Mouse (Mus musculus): ENCODE measurements around the gene 2410015M20Rik. TPM values are rescaled to one million over a fixed set of nuclear protein-coding genes. Genes with fewer than 3 reads are reported as not detected.

Gene 2410015M20Rik
- polyA plus RNA-seq, 1 experiment: 146 TPM

- TF ChIP-seq POLR2A (IDR thresholded peaks at IDR 0.05; ENCODE audit: low read depth, low read length): no peak
- Histone ChIP-seq H3K27ac (ENCODE audit: insufficient read depth, low read length) (no peak within 1 kb of the TSS), H3K4me1 (ENCODE audit: control insufficient read depth, insufficient read depth, low read length) (0 out of 2 replicates have a peak, but pooled peaks cover 8% of the 10 kb centered on the region), H3K4me3 (ENCODE audit: insufficient read depth, low read length) (peak within 1 kb of the TSS; percentile 50)
Observed at GRCm38 (mm10) chr17:56627530-56628277, 18.1 kb upstream of the 2410015M20Rik start, which contains the start of gene Catsperd. TSS of gene Catsperd (plus strand) at chr17:56628143.

GRCm38 (mm10) chr17:56626754-56627470 lies 17.3 kb upstream of the 2410015M20Rik start, which contains the start of gene Lonp1:
TSS of gene Lonp1 (minus strand) at chr17:56626887.
- TF ChIP-seq CTCF (IDR thresholded peaks at IDR 0.05; ENCODE audit: borderline replicate concordance, insufficient read depth, low read length) (no peak), POLR2A (IDR thresholded peaks at IDR 0.05; ENCODE audit: low read depth, low read length) (peak; percentile 88)
- 0 out of 2 replicates have a peak, but pooled peaks cover 8% of the 10 kb centered on the region for H3K4me1 ChIP-seq (ENCODE audit: control insufficient read depth, insufficient read depth, low read length)
- peak within 1 kb of the TSS; percentile 98 for H3K4me3 ChIP-seq (ENCODE audit: insufficient read depth, low read length)
- peak within 1 kb of the TSS; percentile 87 for H3K27ac ChIP-seq (ENCODE audit: insufficient read depth, low read length)

- TF ChIP-seq CTCF (IDR thresholded peaks at IDR 0.05; ENCODE audit: borderline replicate concordance, insufficient read depth, low read length): no peak
- TF ChIP-seq POLR2A (IDR thresholded peaks at IDR 0.05; ENCODE audit: low read depth, low read length): peak; percentile 31
- peak overlapping the region; percentile 87 for H3K27ac ChIP-seq (ENCODE audit: insufficient read depth, low read length)
- peak overlapping the region; percentile 98 for H3K4me3 ChIP-seq (ENCODE audit: insufficient read depth, low read length)
- H3K4me1 ChIP-seq (ENCODE audit: control insufficient read depth, insufficient read depth, low read length): 0 out of 2 replicates have a peak, but pooled peaks cover 8% of the 10 kb centered on the region
Observed at GRCm38 (mm10) chr17:56626260-56626659, 16.7 kb upstream of the 2410015M20Rik start.

- Histone ChIP-seq H3K27ac (ENCODE audit: insufficient read depth, low read length) (peak overlapping the region; percentile 87), H3K4me1 (ENCODE audit: control insufficient read depth, insufficient read depth, low read length) (0 out of 2 replicates have a peak, but pooled peaks cover 8% of the 10 kb centered on the region), H3K4me3 (ENCODE audit: insufficient read depth, low read length) (peak overlapping the region; percentile 98)
- TF ChIP-seq POLR2A (IDR thresholded peaks at IDR 0.05; ENCODE audit: low read depth, low read length) (peak; percentile 37; the same call in 1 of the 2 replicates), CTCF (IDR thresholded peaks at IDR 0.05; ENCODE audit: borderline replicate concordance, insufficient read depth, low read length) (no peak)
Observed at GRCm38 (mm10) chr17:56625495-56625894, 15.9 kb upstream of the 2410015M20Rik start.

GRCm38 (mm10) chr17:56617628-56618027 lies 8.1 kb upstream of the 2410015M20Rik start:
- H3K4me1 ChIP-seq (ENCODE audit: control insufficient read depth, insufficient read depth, low read length): no peaks in the 10 kb centered on the region
- H3K4me3 ChIP-seq (ENCODE audit: insufficient read depth, low read length): no peak overlapping the region
- H3K27ac ChIP-seq (ENCODE audit: insufficient read depth, low read length): no peak overlapping the region
- TF ChIP-seq POLR2A (IDR thresholded peaks at IDR 0.05; ENCODE audit: low read depth, low read length) (no peak), CTCF (IDR thresholded peaks at IDR 0.05; ENCODE audit: borderline replicate concordance, insufficient read depth, low read length) (no peak)

GRCm38 (mm10) chr17:56616725-56617124 lies 7.2 kb upstream of the 2410015M20Rik start:
- no peaks in the 10 kb centered on the region for H3K4me1 ChIP-seq (ENCODE audit: control insufficient read depth, insufficient read depth, low read length)
- TF ChIP-seq CTCF (IDR thresholded peaks at IDR 0.05; ENCODE audit: borderline replicate concordance, insufficient read depth, low read length) (no peak), POLR2A (IDR thresholded peaks at IDR 0.05; ENCODE audit: low read depth, low read length) (no peak)
- H3K4me3 ChIP-seq (ENCODE audit: insufficient read depth, low read length): no peak overlapping the region
- H3K27ac ChIP-seq (ENCODE audit: insufficient read depth, low read length): no peak overlapping the region

- H3K4me1 ChIP-seq (ENCODE audit: control insufficient read depth, insufficient read depth, low read length): no peaks in the 10 kb centered on the region
- TF ChIP-seq POLR2A (IDR thresholded peaks at IDR 0.05; ENCODE audit: low read depth, low read length) (0 out of 2 replicates have a peak, but pooled peaks have one; percentile 17), CTCF (IDR thresholded peaks at IDR 0.05; ENCODE audit: borderline replicate concordance, insufficient read depth, low read length) (no peak)
- no peak overlapping the region for H3K4me3 ChIP-seq (ENCODE audit: insufficient read depth, low read length)
- no peak overlapping the region for H3K27ac ChIP-seq (ENCODE audit: insufficient read depth, low read length)
Observed at GRCm38 (mm10) chr17:56615792-56616191, 6.2 kb upstream of the 2410015M20Rik start.

GRCm38 (mm10) chr17:56615136-56615784 lies 5.7 kb upstream of the 2410015M20Rik start:
- no peaks in the 10 kb centered on the region for H3K4me1 ChIP-seq (ENCODE audit: control insufficient read depth, insufficient read depth, low read length)
- TF ChIP-seq POLR2A (IDR thresholded peaks at IDR 0.05; ENCODE audit: low read depth, low read length) (no peak; the same call in 1 of the 2 replicates), CTCF (IDR thresholded peaks at IDR 0.05; ENCODE audit: borderline replicate concordance, insufficient read depth, low read length) (no peak)
- H3K27ac ChIP-seq (ENCODE audit: insufficient read depth, low read length): no peak overlapping the region
- peak overlapping the region; percentile 68 for H3K4me3 ChIP-seq (ENCODE audit: insufficient read depth, low read length)

GRCm38 (mm10) chr17:56614391-56615135 lies 5.0 kb upstream of the 2410015M20Rik start:
- no peak overlapping the region for H3K27ac ChIP-seq (ENCODE audit: insufficient read depth, low read length)
- no peaks in the 10 kb centered on the region for H3K4me1 ChIP-seq (ENCODE audit: control insufficient read depth, insufficient read depth, low read length)
- H3K4me3 ChIP-seq (ENCODE audit: insufficient read depth, low read length): peak overlapping the region; percentile 68
- TF ChIP-seq POLR2A (IDR thresholded peaks at IDR 0.05; ENCODE audit: low read depth, low read length) (no peak), CTCF (IDR thresholded peaks at IDR 0.05; ENCODE audit: borderline replicate concordance, insufficient read depth, low read length) (no peak)
